Mouse (Mus musculus) large intestine, adult 2 months (tissue): Measurements from ENCODE around the gene Zbtb5. TPM values are rescaled to one million over a fixed set of nuclear protein-coding genes. Genes with fewer than 3 reads are reported as not detected.

Experiments
- polyA plus RNA-seq: library from polyadenylated mRNA; depleted of rRNA; stranded (reverse); fragments of >200 nt; gene quantifications from 2 replicates; pipeline ENCODE4 v1.2.3, GENCODE M21; 2012; rRNA removed

Gene Zbtb5
- polyA plus RNA-seq, 1 experiment: 4.1 TPM

Other genes with a start within 250 kb of the Zbtb5 start
- gene Grhpr, start 31.0 kb downstream of the Zbtb5 start, polyA plus RNA-seq: 26.4 and 29.5 TPM in 2 replicates
- gene Polr1e, start 6.2 kb upstream of the Zbtb5 start, polyA plus RNA-seq: 5.2 and 5.4 TPM in 2 replicates
- gene Fbxo10, start 72.2 kb upstream of the Zbtb5 start, polyA plus RNA-seq: 2.0 and 2.3 TPM in 2 replicates
- gene Tomm5, start 95.7 kb upstream of the Zbtb5 start, polyA plus RNA-seq: 134 and 140 TPM in 2 replicates
- gene Frmpd1, start 172.5 kb upstream of the Zbtb5 start, polyA plus RNA-seq: 0.38 and 0.41 TPM in 2 replicates